Mouse (Mus musculus): ENCODE measurements around the gene Zfr2.
"Not testable (repeated sequence)": the region's sequence is repeated elsewhere in the genome, so short reads cannot be mapped to it uniquely, and the experiment has no call there.

The Zfr2 gene

DNA sequence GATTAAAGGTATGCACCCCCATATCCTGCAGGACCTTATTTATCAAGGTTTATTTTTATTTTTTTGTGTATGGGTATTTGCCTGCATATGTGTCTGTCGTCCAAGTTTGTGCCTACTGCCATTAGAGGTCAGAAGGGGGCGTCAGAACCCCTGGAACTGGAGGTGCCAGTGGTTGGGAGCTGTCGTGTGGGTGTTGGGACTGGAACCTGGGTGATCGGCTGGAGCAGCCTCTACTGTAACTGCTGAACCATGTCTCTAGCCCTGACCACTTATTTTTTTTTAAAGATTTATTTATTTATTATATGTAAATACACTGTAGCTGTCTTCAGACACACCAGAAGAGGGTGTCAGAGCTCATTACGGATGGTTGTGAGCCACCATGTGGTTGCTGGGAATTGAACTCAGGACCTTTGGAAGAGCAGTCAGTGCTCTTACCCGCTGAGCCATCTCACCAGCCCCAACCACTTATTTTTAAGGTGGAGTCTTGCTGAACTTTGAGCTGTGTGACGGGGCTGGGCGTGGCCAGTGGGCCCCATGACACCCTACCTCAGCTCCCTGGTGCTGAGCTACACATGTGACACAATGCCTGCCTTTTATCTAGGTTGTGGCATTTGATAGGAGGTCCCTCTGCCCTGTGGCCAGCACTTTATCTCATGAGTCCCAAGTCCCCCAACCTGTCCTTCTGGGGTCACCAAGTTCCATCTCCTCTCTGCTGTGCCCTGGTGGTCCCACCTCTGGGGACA lies 29.8 kb upstream of the Zfr2 start:
- no peak for DNase-seq (ENCODE audit: low read depth, low spot score)

DNA sequence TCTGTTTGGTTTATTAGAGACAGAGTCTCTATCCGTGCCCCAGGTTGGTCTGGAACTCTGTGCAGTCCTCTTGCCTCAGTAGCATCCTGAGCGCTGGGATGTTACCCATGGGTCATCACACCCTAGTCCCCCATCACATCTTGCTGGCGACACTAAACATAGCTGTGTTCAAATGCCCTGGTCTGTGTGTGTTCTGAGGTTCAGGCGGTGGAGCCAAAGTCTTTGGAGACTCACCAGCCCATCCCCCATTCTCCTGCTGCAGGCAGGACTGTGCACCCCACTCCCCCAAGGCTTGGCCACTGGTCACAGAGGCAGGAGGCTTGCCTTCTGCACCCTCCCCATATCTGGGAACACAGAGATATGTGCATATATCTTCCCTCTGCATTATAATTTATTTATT lies 28.8 kb upstream of the Zfr2 start:
- no peak for DNase-seq (ENCODE audit: low read depth, low spot score)

DNA sequence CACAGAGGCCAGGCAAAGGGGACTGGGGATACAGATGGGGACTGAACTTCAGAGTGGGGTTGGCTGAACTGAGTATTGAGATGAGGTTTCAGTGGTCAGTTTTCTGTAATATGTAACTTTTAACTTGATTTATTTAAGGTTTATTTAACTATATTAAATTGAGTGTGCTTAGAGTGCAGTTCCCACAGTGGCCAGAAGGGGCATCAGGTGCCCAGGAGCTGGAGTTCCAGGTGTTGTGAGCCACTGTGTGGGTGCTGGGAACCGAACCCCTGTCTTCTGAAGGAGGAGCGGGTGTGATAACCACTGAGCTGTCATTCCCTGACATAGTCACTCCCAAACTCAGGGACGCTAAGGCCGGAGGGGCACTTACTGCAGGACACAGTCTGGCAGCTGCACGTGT lies 22.8 kb upstream of the Zfr2 start:
- no peak for DNase-seq (ENCODE audit: low read depth, low spot score)

DNA sequence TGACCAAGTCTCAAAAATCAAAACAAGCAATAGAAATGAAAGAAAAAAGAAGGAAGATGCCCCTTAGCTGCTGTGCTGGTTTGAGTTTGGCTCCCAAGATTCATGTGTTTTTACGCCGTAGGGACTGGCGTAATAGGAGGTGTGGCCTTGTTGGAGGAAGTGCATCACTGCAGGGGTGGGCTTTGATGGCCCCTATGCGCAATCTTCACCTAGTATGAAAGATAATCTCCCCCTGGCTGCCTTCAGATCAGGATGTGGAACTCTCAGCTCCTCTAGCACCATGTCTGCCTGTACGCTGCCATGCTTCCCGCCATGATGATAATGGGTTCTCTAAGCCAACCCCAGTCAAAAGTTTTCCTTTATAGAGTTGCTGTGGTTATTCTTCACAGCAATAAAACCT lies 16.7 kb upstream of the Zfr2 start:
- DNase-seq (ENCODE audit: low read depth, low spot score): no peak

DNA sequence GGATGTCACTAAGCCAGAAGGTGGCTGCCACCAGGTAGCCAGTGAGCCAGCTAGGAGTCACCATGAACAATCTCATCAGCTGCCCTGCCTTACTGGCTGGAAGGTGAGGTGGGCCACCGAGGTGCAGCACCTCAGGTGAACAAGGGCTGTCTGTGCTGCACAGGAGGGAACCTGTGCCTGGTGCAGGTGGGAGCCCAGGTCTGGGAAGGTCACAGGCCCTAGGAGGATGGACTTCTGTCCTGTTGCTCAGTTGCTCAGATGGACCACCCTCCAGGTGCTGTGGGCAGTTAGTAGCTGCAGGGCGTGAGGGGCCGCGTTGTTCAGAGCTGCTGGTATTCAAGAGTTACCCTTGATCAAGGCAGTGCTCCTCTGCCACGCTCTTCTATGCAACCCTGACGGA lies 16.1 kb upstream of the Zfr2 start:
- no peak for DNase-seq (ENCODE audit: low read depth, low spot score)

DNA sequence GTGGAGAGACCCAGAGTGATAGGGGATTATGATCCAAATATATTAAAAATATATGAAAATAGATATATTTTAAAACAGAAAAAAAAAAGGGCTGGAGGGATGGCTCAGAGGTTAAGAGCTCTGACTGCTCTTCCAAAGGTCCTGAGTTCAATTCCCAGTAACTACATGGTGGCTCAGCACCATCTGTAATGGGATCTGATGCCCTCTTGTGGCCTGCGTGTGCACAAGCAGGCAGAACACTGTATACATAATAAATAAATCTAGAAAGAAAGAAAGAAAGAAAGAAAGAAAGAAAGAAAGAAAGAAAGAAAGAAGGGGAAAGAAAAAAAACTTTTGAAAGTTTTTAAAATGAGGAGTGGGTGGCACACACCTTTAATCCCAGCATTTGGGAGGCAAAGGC lies 15.7 kb upstream of the Zfr2 start:
- DNase-seq (ENCODE audit: low read depth, low spot score): peak; percentile 49

DNA sequence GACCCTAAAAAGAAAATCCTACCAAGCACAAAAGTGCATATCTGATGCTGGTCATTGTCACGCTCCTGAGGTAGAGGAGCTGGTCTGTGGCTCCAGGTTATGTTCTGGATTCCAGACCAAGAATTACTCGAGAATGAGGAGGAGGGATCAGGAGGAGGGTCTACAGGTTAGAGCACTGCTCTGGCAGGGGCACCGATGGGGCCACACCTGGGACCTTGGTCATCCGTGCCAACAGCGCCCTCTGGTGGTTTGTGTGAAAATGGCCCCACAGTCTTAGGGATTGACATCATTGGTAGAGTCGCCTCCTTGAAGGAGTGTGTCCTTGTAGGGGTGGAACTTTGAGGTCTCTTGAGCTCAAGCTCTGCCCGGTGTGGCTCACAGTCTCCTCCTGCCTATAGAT lies 15.0 kb upstream of the Zfr2 start:
- peak; percentile 60 for DNase-seq (ENCODE audit: low read depth, low spot score)

DNA sequence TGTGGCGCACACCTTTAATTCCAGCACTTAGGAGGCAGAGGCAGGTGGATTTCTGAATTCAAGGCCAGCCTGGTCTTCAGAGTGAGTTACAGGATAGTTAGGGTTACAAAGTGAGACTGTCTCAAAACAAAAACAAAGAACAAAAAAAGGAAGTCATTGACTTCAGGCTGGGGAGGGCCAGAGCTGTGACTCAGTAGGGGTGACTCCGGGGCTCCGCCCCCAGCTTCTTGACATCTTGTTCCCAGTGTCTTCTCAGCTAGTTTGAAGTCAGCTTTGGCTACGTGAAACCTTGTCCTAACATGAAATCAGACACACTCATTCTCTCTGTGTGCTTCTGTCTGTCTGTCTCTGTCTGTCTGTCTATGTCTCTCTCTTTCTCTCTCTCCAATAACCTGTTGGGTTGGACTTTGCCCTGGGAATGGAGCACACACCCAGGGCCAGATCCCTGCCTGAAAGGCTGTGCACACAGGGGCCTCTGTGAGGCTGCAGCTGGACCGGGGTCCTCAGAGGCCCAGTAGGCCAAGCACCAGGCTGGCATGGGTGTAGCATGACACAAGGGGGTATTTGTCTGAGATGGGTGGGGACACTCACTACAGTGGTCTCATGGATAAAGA lies 11.4 kb upstream of the Zfr2 start:
- DNase-seq (ENCODE audit: low read depth, low spot score): peak; percentile 17

DNA sequence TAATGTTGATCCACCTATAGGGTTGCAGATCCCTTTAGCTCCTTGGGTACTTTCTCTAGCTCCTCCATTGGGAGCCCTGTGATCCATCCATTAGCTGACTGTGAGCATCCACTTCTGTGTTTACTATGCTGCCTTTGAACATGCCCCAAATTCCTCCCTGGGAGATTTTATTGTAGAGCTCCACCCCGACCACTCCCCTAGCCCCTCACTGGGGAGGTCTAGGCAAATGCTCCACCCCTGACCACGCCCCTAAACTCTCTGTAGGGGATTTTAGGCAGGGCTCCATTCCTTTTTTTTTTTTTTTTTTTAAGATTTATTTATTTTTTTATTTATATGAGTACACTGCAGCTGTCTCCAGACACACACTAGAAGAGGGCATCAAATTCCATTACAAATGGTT lies 9.2 kb upstream of the Zfr2 start:
- DNase-seq (ENCODE audit: low read depth, low spot score): not testable (repeated sequence)

DNA sequence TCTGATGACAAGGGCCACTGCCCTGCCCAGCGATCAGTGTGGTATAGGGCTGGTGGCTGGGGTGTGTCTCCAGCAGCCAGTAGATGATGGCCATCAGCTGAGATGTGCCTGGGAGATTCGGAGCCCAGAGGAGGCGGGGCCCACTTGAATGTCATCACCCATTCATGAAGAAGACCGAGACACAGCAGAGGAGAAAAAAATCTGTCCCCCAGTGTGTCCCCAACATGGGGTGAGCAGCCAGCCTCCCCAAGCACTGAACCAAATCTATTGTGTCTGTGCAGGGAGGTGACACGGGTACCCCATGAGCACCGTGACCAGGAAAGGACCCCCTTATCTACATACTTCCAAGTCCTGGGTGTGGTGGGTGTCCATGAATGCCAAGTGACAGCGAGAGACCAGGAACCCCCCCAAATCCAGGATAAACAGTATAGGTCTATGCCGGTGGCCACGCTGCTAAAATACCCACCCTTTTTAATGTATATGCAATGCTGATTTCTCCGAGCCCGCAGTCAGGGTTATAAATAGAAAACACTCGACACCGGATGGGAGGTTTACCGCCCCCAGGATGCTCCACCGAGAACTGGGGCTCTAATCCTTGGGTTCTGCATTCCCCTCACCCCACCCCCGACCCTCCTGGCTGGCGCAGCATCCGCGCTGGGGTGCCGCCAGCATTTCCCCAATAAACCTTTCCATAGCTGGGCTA lies 3.1 kb upstream of the Zfr2 start:
- no peak for DNase-seq (ENCODE audit: low read depth, low spot score)

DNA sequence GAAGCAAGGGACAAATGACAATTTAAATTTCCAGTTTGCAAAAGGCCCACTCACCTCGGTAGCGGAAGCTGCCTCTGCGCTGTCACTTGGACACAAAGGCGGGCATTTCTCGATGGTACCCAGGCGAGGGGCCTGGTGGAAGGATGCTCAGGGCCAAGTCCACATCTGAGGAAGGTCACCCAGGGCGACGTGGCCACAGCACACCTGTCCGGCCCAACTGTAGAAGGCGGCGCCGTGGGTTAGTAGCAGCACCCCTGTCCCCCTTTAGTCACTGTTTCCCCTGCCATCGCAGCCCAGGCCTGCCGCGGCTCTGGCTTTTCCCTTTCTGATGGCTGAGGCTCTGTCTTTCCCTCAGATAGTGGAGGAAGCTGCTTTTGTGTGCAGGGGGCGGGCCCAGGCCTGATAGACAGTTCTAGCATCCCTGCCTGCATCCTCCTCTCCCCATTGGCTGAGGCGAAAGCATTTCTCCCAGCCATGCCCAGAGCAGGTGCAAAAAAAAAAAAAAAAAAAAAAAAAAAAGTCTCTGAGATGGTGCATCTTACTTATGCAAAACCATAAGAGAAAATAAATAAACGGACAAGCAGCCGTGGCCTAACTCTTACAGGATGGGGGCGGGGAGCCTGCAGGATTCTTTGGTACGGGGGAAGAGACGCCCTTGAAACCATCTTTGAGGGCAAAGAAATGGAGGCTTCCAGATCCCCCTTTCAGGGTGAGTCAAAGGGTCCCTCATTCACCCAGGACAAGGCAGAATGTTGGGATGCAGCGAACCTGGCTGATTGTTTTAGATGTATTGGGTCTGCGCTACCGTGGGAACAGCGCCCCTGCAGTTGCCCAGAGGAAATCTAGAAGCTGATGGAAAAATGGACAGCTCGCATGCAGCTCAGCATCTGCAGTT lies 2.3 kb upstream of the Zfr2 start, which contains the start of gene Atcay:
Atcay (minus strand) TSS at position 396 of the 895 bp plus-strand sequence.
- DNase-seq (ENCODE audit: low read depth, low spot score): peak; percentile 22

DNA sequence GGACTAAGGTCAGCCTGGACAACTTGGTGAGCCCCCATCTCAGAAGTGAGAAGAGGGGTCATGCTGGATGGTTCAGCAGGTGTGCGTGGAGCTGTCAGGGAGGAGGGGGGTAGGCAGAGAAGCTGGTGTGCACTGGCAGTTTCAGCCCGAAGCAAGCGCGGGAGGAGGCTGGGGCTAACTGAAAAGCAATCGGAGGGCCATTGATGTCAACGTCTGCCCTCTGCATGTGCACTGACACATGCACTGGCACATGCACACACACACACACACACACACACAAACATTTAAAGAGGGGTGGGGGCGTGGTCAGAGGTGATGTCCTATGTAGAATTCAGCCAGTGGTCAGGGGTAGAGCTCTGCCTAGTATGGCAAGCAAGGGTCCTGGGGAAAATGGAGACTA lies 1.5 kb upstream of the Zfr2 start:
- no peak for DNase-seq (ENCODE audit: low read depth, low spot score)

DNA sequence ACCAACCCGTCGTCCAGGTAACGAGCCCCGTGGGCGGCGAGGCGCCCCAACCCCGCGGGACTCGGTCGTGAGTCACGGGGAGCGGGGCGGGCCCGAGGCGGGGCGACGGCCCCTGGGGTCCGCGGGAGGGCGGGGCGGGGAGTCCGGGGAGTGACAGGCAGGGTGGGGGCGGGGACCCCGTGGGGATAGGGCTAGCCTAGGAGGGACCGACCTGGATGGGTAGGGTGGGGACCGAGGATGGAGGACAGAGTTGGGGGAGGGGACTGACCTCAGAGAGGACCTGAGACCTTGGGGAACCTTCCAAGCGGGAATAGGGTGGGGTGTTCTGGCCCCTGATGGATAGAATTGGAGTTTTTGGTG lies 251 bp downstream of the Zfr2 start:
- DNase-seq (ENCODE audit: low read depth, low spot score): no peak

DNA sequence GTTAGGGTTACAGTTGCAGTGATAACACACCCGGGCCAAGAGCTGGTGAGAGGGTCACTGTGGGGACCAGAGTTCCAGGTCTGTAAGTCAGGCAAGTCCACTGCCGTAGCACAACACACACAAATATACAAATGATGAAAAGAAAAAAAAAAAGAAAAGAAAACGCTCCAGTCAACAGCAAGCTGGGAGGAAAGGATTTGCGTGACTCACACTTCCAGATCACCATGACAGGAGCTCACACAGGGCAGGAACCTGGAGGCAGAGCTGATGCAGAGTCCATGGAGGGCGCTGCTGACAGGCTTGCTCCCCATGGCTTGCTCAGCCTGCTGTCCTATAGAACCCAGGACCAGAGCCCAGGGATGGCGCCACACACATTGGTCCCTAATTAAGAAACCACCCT lies 1.3 kb downstream of the Zfr2 start:
- DNase-seq (ENCODE audit: low read depth, low spot score): peak; percentile 77

DNA sequence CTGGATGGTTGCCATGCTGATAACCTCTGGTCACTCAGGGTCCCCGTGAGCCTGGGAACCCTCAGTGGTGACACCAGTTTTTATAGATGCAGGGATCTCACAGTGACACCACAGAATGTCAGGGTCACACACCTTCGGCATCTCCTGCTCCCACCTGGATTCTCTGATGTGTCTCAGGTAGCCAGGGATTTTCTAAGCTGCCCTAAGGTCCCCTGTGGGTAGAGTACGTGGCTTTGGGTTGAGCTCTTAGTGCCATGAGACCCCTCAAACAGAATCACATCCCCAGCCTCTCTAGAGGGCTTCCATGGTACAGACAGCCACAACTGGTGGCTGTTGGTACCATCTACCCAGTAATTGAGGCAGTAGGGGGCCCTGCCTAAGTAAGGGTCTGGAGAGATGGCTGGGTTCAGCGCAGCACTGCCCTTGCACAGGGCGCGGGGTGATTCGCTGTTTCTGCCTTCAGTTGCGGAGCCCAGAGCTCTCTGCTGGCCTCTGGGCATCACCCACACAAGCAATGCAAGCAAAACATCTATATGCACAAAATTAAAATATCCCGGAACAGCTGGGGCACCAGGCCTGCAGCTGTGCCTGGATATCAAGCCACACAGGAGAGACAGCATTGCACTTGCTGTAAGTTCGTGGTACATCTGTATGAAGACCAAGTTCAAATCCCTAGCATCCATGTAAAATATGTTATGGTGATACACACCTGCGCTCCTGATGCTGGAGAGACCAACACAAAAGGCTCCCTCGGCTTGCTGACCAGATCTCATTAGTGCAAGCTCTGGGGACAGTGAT lies 3.7 kb downstream of the Zfr2 start:
- no peak for DNase-seq (ENCODE audit: low read depth, low spot score)

DNA sequence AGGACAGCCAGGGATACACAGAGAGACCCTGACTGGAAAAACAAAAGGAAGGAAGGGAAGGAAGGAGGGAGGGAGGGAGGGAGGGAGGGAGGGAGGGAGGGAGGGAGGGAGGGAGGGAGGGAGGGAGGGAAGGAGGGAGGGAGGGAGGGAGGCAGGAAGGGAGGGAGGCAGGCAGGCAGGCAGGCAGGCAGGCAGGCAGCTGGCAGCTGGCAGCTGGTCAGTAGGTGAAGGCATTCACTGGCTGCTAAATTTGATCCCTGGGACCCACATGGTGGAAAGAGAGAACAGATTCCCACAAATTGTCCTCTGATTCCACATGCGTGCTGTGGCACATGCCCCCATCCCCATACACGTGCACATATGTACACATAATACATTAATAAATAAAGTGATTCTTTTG lies 5.7 kb downstream of the Zfr2 start:
- no peak for DNase-seq (ENCODE audit: low read depth, low spot score)

DNA sequence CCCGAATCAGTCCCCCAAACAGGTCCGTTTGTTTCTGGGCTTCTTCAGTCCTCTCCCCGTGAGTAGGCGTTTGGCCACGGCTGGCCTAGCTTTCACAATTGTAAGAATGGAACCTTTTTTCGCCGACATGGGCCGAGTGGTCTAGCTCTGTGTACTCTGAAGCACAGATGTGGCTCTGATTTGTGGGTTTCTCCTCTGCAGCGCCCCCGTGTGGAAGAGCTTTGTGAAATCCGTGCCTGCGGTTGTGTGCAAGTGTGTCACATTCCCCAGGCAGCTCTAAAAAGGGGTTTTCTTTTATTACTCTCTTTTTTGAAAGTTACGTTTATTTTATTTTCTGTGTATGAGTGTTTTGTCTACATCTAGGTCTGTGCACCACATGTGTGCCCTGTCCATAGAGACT lies 7.9 kb downstream of the Zfr2 start:
- DNase-seq (ENCODE audit: low read depth, low spot score): peak; percentile 62

DNA sequence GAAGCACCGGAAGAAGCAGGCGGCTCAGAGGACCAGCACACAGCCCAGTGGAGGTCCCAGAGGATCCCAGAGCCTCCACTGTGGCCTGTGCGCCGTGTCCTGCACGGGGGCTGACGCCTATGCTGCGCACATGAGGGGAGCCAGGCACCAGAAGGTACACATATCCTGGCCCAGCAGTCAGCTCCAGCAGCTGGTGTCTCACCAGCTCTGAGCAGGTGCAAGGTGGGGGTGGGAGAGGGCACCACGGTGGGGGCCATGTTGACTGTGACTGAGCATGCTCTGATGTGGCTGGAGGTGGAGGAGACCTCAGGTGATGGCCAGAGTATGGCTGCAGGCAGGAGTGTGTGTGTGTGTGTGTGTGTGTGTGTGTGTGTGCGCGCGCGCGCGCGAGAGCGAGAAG lies 9.1 kb downstream of the Zfr2 start:
- no peak for DNase-seq (ENCODE audit: low read depth, low spot score)

DNA sequence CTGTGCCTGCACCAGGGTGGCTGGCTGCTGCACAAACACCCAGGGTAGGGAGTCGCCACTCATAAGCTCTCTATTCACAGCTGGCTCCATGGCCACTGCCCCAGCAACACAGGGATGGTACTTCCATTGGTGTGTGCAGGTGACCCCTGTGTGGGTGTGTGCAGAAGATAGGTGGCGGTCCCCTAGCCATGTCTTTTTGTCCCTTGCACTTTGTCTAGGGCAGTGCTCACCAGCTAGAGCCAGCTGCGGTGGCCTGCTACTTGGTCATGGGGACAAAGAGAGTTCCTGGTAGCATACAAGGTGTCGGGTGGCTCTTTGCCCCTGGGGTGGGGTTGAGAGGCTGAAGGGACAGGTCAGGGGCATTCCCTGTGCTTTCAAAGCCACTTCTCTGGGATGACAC lies 11.2 kb downstream of the Zfr2 start:
- no peak for DNase-seq (ENCODE audit: low read depth, low spot score)

DNA sequence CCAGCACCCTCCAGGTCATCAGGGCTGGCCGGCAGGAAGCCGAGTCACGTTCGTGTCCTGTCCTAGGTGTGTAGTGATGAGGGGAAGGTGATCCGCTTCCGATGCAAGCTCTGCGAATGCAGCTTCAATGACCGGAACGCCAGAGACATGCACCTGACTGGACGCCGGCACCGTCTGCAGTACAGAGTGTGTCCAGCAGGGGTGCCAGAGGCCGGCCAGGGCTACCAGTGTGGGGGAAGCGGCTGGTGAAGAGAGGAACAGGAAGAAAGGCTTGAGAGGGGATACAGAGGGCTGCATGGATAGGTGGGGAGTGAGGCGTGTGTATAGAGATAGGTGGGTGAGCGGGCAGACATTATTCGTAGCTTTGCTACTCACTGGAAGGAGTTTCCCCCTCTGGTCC lies 11.6 kb downstream of the Zfr2 start:
- peak; percentile 48 for DNase-seq (ENCODE audit: low read depth, low spot score)

DNA sequence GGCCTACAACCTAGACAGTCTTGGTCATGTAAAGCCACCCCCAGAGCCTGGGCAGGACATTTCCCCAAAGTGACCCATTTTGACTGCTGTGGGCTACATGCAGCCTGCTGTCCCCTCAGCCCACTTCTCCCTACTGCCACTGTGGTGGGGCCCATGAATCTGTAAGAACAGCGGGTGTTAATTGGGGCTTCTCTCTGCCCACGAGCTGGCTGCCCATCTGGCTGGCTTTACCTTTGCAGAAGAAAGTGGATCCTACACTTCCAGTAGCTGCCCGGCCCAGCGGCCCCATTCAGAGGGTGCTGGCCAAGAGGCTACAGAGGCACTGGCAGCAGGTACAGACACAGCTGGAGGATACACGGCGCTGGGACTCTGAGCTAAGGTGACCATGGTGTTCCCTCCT lies 12.2 kb downstream of the Zfr2 start:
- no peak for DNase-seq (ENCODE audit: low read depth, low spot score)
